Mouse (Mus musculus): Measurements from ENCODE around the gene Unk.
A peak's percentile ranks its signal among the peaks of the same experiment; 100 is the strongest.

The Unk gene

GRCm38 (mm10) chr11:116063562-116063961, 33.4 kb downstream of the Unk start:
- DNase-seq (ENCODE audit: low spot score in 2 of 2) = peak in 1 of 2 experiments; percentile 44

GRCm38 (mm10) chr11:116064187-116064867, 34.2 kb downstream of the Unk start:
- DNase-seq (ENCODE audit: low spot score in 2 of 2) = no peak

- no peak for DNase-seq (ENCODE audit: low spot score in 2 of 2)
Observed at GRCm38 (mm10) chr11:116065345-116065744, 35.2 kb downstream of the Unk start.

- no peak for DNase-seq (ENCODE audit: low spot score in 2 of 2)
Observed at GRCm38 (mm10) chr11:116071510-116071909, 41.4 kb downstream of the Unk start.

- DNase-seq (ENCODE audit: low spot score in 2 of 2) = no peak
Observed at GRCm38 (mm10) chr11:116072608-116073007, 42.5 kb downstream of the Unk start.

- no peak for DNase-seq (ENCODE audit: low spot score in 2 of 2)
Observed at GRCm38 (mm10) chr11:116074436-116074991, 44.4 kb downstream of the Unk start.

GRCm38 (mm10) chr11:116075539-116076265, 45.6 kb downstream of the Unk start:
- DNase-seq (ENCODE audit: low spot score in 2 of 2) = no peak

- no peak for DNase-seq (ENCODE audit: low spot score in 2 of 2)
Observed at GRCm38 (mm10) chr11:116076266-116076540, 46.1 kb downstream of the Unk start.

- DNase-seq (ENCODE audit: low spot score in 2 of 2) = no peak
Observed at GRCm38 (mm10) chr11:116076836-116077235, 46.7 kb downstream of the Unk start.

- DNase-seq (ENCODE audit: low spot score in 2 of 2) = no peak
Observed at GRCm38 (mm10) chr11:116077446-116078204, 47.5 kb downstream of the Unk start, which contains the start of gene Unc13d. Gene Unc13d, minus strand, starts transcription at chr11:116077961.

GRCm38 (mm10) chr11:116078221-116078620, 48.1 kb downstream of the Unk start:
- DNase-seq (ENCODE audit: low spot score in 2 of 2) = no peak

GRCm38 (mm10) chr11:116078676-116079320, 48.7 kb downstream of the Unk start:
- DNase-seq (ENCODE audit: low spot score in 2 of 2) = no peak

- peak; percentile 77 to 89 for DNase-seq (ENCODE audit: low spot score in 2 of 2)
Observed at GRCm38 (mm10) chr11:116079511-116079910, 49.4 kb downstream of the Unk start.

GRCm38 (mm10) chr11:116081081-116081480, 51.0 kb downstream of the Unk start:
- peak in 1 of 2 experiments; percentile 63 for DNase-seq (ENCODE audit: low spot score in 2 of 2)

- DNase-seq (ENCODE audit: low spot score in 2 of 2) = no peak
Observed at GRCm38 (mm10) chr11:116083096-116083672, 53.1 kb downstream of the Unk start.

GRCm38 (mm10) chr11:116084166-116084565, 54.0 kb downstream of the Unk start:
- no peak for DNase-seq (ENCODE audit: low spot score in 2 of 2)

GRCm38 (mm10) chr11:116086258-116087193, 56.4 kb downstream of the Unk start, which contains the start of gene Wbp2:
Gene Wbp2, minus strand, starts transcription at chr11:116086995.
- DNase-seq (ENCODE audit: low spot score in 2 of 2) = peak; percentile 99

GRCm38 (mm10) chr11:116087194-116088130, 57.3 kb downstream of the Unk start:
- DNase-seq (ENCODE audit: low spot score in 2 of 2) = peak; percentile 59 to 89

- DNase-seq (ENCODE audit: low spot score in 2 of 2) = no peak
Observed at GRCm38 (mm10) chr11:116088188-116088587, 58.1 kb downstream of the Unk start.

Measured in left cerebral cortex, adult 9 months (tissue).